Mouse (Mus musculus) liver, embryonic 16.5 days (tissue): ENCODE measurements around the gene Dtx3l. TPM values are rescaled to one million over a fixed set of nuclear protein-coding genes. Genes with fewer than 3 reads are reported as not detected.
A peak's percentile ranks its signal among the peaks of the same experiment; 100 is the strongest.

Experiments
- ATAC-seq: fragments of 200-750 bp; cut with Nextera tagmentation; 2 replicates; pipeline ENCODE4 v1.8.0; 2017; ENCODE audit warnings: low read depth, mild to moderate bottlenecking, moderate number of reproducible peaks, moderate library complexity
- H3K27ac ChIP-seq: fragments of 300-500 bp; sonication (generic); 2 replicates; pipeline ENCODE4 v1.5.1; 2014; ENCODE audit warnings: mild to moderate bottlenecking, low read length
- H3K27me3 ChIP-seq: fragments of 300-500 bp; sonication (generic); 2 replicates; pipeline ENCODE4 v1.6.1; 2014; ENCODE audit warnings: low read depth, low read length, mixed read lengths; ENCODE audit not compliant: control insufficient read depth, insufficient read depth
- H3K36me3 ChIP-seq: fragments of 300-500 bp; sonication (generic); 2 replicates; pipeline ENCODE4 v1.6.1; 2014; ENCODE audit warnings: mild to moderate bottlenecking; ENCODE audit not compliant: control insufficient read depth, insufficient read depth
- H3K4me1 ChIP-seq: fragments of 300-500 bp; sonication (generic); 2 replicates; pipeline ENCODE4 v1.6.1; 2014; ENCODE audit warnings: low read depth, low read length, mixed read lengths; ENCODE audit not compliant: control insufficient read depth
- H3K4me2 ChIP-seq: fragments of 300-500 bp; sonication (generic); 2 replicates; pipeline ENCODE4 v1.6.1; 2014; ENCODE audit warnings: low read depth, low read length, mixed read lengths
- H3K4me3 ChIP-seq: fragments of 300-500 bp; sonication (generic); 2 replicates; pipeline ENCODE4 v1.5.1; 2014; ENCODE audit warnings: low read depth, mild to moderate bottlenecking, low read length
- H3K9ac ChIP-seq: fragments of 300-500 bp; sonication (generic); 2 replicates; pipeline ENCODE4 v1.6.1; 2014; ENCODE audit warnings: low read depth, low read length
- H3K9me3 ChIP-seq: fragments of 300-500 bp; sonication (generic); replicated peaks from 2 replicates; pipeline ENCODE4 v1.6.1; 2016; ENCODE audit warnings: low read length; ENCODE audit not compliant: control insufficient read depth
- WGBS: fragments of 180-500 bp; shearing (Covaris S2); extraction: QIAGEN DNeasy Blood & Tissue Kit; methylation state at CpG from one replicate; pipeline ENCODE4 v1.1.7; 2014; ENCODE audit not compliant: insufficient replicate concordance; 5-methylcytosine and 5-hydroxymethylcytosine counted together
- polyA plus RNA-seq: library from polyadenylated mRNA; unstranded; fragments of >200 nt; fragmentation: Nextera tagmentation; extraction: Ambion mirVana; gene quantifications from 2 replicates; pipeline ENCODE4 v1.2.1, GENCODE M21; 2015

Dtx3l gene
- polyA plus RNA-seq, 1 experiment from 2014 or later = 5.5 TPM

DNA sequence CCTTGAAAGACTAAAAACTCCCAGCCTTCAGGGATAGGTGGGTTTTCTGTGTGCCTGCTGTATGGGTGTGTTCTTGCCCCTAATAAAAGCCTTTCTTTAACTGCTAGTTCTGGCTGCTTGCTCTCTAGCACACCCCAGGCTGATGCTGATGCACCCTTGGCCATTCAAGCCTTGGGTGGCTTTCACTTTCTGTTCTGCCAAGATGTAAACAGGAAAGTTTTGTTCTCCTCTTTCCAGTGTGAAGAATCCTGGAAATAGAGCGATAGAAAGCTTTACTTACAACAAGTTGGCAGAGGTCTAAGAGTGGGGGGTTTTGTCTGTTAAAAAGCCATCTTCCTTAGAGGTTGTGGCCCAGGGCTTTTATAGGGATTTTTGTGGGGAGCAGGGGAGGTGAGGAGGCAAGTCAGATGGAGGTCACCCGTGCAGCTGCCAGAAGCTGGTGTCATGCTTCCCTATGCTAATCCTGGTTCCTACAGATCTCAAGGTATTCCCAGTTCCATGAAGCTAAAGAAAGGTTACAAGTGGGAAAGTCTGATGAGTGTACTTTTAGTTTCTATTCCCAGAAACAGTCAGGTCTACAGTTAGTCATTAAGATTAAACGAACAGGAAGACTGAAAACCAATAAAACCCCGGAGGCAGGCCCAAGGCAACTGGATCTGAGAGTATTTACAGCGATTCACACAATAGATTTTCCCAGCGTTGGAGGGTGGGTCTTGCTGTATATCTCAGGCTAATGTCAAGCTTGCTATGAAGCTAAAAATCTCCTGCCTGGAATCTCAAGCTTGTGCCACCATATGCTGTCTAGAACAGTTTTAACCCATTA, 20.0 kb downstream of the Dtx3l start:
- no peak overlapping the region for H3K27ac ChIP-seq
- ATAC-seq = no peak
- H3K4me1 ChIP-seq = no peaks in the 10 kb centered on the region; the same call in 1 of the 2 replicates
- WGBS = 53% methylated on average over 6 of the region's 6 CpGs
- no peak overlapping the region for H3K9ac ChIP-seq
- no peak overlapping the region for H3K4me3 ChIP-seq
- H3K36me3 ChIP-seq = no peaks in the 10 kb centered on the region
- H3K9me3 ChIP-seq = no peaks in the 10 kb centered on the region
- no peaks in the 10 kb centered on the region for H3K27me3 ChIP-seq
- no peak overlapping the region for H3K4me2 ChIP-seq

DNA sequence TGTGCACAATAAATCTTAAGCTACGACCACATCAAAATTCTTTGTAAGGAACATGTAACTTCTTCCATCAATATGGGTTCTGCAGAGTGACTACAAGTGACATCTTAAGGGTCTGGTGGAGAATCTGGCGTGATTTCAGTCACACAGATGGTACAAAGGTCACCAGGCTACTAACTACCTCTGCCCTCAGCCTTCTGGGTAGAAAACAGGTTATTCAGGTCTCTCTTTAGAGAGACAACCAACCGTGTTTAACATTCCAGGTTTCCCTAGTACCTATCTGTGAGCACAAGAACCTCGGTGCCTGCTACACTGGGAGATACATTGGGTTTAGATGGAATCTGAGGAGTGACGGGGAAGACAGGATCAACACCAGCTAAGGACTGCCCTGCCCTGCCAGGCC, 24.6 kb downstream of the Dtx3l start:
- Histone ChIP-seq H3K9me3 (no peaks in the 10 kb centered on the region), H3K36me3 (no peaks in the 10 kb centered on the region), H3K4me2 (no peak overlapping the region), H3K9ac (no peak overlapping the region), H3K4me3 (no peak overlapping the region), H3K27ac (no peak overlapping the region), H3K27me3 (no peaks in the 10 kb centered on the region), H3K4me1 (no peaks in the 10 kb centered on the region; the same call in 1 of the 2 replicates)
- no peak for ATAC-seq
- 54% methylated on average over 5 of the region's 5 CpGs for WGBS

DNA sequence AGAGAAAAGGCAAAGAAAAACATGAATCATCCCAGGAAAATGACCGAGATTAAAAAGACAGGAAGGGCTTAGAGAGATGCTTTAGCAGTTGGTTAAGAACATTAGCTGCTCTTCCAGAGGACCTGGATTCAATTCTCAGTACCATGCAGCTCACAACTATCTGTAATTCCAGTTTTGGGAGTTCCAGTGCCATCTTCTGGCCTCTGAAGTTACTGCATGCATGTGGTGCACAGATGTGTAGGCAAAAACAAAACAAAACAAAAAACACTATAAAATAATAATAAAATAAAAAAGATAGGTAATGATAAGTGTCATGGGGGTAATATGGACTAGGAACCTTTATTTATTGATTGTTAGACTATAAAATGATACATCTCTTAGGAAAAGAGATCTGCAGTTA, 25.4 kb downstream of the Dtx3l start:
- Histone ChIP-seq H3K36me3 (no peaks in the 10 kb centered on the region), H3K4me2 (no peak overlapping the region), H3K27me3 (no peaks in the 10 kb centered on the region), H3K4me3 (no peak overlapping the region), H3K27ac (no peak overlapping the region), H3K9ac (no peak overlapping the region), H3K4me1 (no peaks in the 10 kb centered on the region), H3K9me3 (no peaks in the 10 kb centered on the region)
- WGBS = 59% methylated on average over 1 of the region's 1 CpGs
- no peak for ATAC-seq

DNA sequence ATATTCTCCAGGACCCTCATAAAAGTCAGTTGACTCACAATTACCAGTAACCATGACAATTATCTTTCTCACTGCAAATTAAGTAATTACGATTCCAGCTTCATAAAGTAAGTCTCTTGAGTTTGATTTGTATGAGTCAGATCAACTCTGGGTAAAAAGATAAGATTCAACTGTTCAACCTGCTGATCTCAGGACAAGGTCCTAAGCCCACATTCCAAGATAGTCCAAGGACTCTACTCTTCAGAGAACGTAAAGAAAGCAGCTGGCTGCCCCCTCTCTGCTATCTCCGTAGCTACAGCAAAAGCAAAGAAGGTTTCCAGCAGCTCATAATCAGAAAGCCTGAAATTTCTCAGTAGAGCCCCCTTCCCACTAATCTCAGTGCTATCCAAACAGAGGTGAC, 27.5 kb downstream of the Dtx3l start:
- H3K9ac ChIP-seq = no peak overlapping the region
- 46% methylated on average over 3 of the region's 3 CpGs for WGBS
- no peak overlapping the region for H3K4me2 ChIP-seq
- H3K27me3 ChIP-seq = no peaks in the 10 kb centered on the region
- no peak overlapping the region for H3K4me3 ChIP-seq
- no peaks in the 10 kb centered on the region for H3K9me3 ChIP-seq
- ATAC-seq = no peak
- H3K4me1 ChIP-seq = no peaks in the 10 kb centered on the region; the same call in 1 of the 2 replicates
- no peaks in the 10 kb centered on the region for H3K36me3 ChIP-seq
- no peak overlapping the region for H3K27ac ChIP-seq

DNA sequence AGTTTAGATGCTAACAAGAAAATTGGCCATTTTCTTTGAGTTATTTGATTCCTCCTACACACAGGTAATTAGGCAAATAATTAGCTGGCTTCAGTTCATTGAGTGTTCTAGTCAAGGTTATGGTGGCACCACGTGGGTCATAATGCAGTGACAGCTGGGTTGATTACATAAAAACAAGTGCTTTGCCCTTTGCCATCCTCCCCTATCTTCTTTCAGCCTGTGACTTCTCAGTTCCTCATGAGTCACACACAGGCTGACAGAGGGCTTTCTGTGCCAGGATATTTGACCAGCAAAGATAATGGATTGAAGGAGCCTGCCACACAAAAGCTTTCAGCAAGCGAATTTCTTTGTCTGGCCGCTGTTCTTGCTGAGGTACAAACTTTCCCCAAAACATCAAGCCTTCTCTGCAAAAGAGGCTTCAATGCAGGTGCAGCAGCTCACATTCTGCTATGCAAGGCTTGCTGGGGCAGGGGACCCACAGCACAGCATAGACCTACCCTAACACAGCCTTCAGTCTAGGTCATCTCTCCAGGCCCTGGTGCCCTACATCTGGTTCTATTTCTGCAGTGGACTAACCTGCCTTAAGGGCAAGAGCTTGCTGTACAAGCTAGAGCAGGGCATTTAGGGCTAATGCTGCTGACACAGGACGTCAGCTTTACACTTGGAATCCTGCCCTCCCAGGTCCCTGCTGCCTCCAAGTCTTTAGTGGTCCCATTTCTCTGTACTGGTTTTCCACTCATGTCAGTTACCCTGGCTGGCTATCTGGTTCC, 31.3 kb downstream of the Dtx3l start:
- Histone ChIP-seq H3K4me1 (no peaks in the 10 kb centered on the region; the same call in none of the 2 replicates), H3K4me2 (no peak overlapping the region), H3K4me3 (no peak overlapping the region), H3K36me3 (no peaks in the 10 kb centered on the region), H3K9me3 (no peaks in the 10 kb centered on the region), H3K27me3 (no peaks in the 10 kb centered on the region), H3K9ac (no peak overlapping the region), H3K27ac (no peak overlapping the region)
- 50% methylated on average over 4 of the region's 4 CpGs for WGBS
- no peak for ATAC-seq

DNA sequence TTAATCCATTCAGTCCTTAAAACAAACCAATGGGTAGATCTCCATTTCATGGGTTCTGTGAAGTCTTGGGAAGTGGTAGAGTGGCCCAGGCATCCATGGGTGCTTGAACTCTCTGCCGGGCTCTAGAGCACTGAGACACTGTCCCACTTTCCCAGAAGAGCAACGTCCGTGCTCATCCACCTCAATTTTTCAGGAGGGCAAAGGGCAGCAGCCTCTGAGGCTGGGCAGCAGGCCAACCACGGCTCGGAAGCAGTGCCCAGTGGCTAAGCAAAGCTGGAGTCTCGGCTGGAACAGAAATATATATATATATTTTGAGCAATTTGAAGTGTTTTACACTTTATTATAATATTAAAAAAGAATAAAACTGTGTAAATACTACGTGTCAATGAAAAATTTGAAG, 32.1 kb downstream of the Dtx3l start:
- Histone ChIP-seq H3K27ac (no peak overlapping the region), H3K9ac (no peak overlapping the region), H3K9me3 (no peaks in the 10 kb centered on the region), H3K4me1 (no peaks in the 10 kb centered on the region; the same call in none of the 2 replicates), H3K4me3 (no peak overlapping the region), H3K36me3 (no peaks in the 10 kb centered on the region), H3K4me2 (no peak overlapping the region), H3K27me3 (no peaks in the 10 kb centered on the region)
- WGBS = 62% methylated on average over 7 of the region's 7 CpGs
- ATAC-seq = peak; percentile 58

DNA sequence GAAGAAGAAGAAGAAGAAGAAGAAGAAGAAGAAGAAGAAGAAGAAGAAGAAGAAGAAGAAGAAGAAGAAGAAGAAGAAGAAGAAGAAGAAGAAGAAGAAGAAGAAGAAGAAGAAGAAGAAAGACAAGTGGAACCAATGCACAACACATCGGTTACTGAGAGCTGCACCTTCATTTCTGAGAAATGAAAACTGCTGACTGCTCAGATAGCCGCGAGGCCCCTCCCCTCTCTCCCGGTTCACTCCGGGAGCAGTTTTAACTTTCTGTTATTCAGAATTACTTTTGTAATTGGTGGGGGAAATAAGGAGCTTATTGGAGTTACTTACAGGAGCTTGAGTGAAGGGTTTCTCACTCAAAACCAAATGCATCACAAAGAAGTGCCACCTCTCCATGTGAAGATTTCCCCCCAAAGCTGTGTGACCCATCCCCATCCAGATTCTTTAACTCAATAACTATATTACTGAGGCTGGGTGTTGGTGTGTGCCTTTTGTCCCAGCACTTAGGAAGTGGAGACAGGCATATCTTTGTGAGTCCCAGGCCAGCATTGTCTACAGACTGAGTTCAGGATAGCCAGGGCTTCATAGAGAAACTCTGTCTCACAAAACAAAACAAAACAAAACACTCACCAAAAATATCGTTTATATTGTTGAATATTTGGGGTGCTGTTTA, 33.0 kb downstream of the Dtx3l start:
- peak overlapping the region; percentile 30; the same call in 1 of the 2 replicates for H3K4me3 ChIP-seq
- peak; percentile 35; the same call in 1 of the 2 replicates for ATAC-seq
- H3K4me1 ChIP-seq = no peaks in the 10 kb centered on the region; the same call in none of the 2 replicates
- H3K27me3 ChIP-seq = no peaks in the 10 kb centered on the region
- H3K9me3 ChIP-seq = no peaks in the 10 kb centered on the region
- H3K9ac ChIP-seq = peak overlapping the region; percentile 21; the same call in 1 of the 2 replicates
- 37% methylated on average over 6 of the region's 6 CpGs for WGBS
- no peaks in the 10 kb centered on the region for H3K36me3 ChIP-seq
- peak overlapping the region; percentile 44 for H3K4me2 ChIP-seq
- H3K27ac ChIP-seq = peak overlapping the region; percentile 50

DNA sequence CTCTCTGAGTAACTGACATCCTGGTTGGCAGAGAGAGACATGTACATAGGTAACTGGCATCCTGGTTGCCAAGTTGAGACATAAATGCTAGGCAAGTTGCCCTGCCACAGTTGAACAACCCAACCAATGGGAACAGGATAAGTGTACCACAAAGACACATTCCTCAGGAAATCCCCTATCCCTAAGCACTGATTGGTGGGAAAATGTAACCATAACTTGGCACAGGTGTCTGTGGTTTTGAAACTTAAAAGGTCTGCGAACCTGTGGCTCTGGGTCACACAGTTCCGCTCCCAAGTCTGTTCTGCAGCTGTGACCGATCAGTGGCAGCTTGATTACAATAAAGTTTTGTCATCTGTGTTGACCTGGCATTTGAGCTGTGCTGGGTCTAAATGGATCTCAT, 33.6 kb downstream of the Dtx3l start:
- no peak overlapping the region for H3K4me2 ChIP-seq
- H3K9ac ChIP-seq = no peak overlapping the region
- no peaks in the 10 kb centered on the region for H3K36me3 ChIP-seq
- no peaks in the 10 kb centered on the region for H3K27me3 ChIP-seq
- WGBS = 70% methylated on average over 3 of the region's 3 CpGs
- no peak for ATAC-seq
- H3K4me1 ChIP-seq = no peaks in the 10 kb centered on the region; the same call in none of the 2 replicates
- no peaks in the 10 kb centered on the region for H3K9me3 ChIP-seq
- H3K4me3 ChIP-seq = no peak overlapping the region
- no peak overlapping the region for H3K27ac ChIP-seq
